Mouse (Mus musculus) forelimb bud, embryonic 11.5 days (tissue): ENCODE data around the gene Tgif2.
"Not testable (repeated sequence)": the region's sequence is repeated elsewhere in the genome, so short reads cannot be mapped to it uniquely, and the experiment has no call there.

Source experiments
- DNase-seq: peaks from one replicate; pipeline ENCODE4 v3.0.0-alpha.2; 2012; ENCODE audit warnings: low read depth, low spot score

Tgif2 gene

GRCm38 (mm10) chr2:156839319-156840191 is at the start of gene Tgif2:
Tgif2 (plus strand) TSS chr2:156840007.
- peak; percentile 97 for DNase-seq

GRCm38 (mm10) chr2:156798516-156798915 is 41.3 kb upstream of the Tgif2 start:
- no peak for DNase-seq

- DNase-seq = no peak
Measured at GRCm38 (mm10) chr2:156801045-156801444, 38.8 kb upstream of the Tgif2 start.

GRCm38 (mm10) chr2:156802116-156802515 is 37.7 kb upstream of the Tgif2 start:
- DNase-seq = not testable (repeated sequence)

GRCm38 (mm10) chr2:156803698-156804372 is 36.0 kb upstream of the Tgif2 start:
- DNase-seq = no peak

GRCm38 (mm10) chr2:156804589-156804988 is 35.2 kb upstream of the Tgif2 start:
- no peak for DNase-seq

- DNase-seq = no peak
Measured at GRCm38 (mm10) chr2:156806886-156807285, 32.9 kb upstream of the Tgif2 start.

- DNase-seq = peak; percentile 80
Measured at GRCm38 (mm10) chr2:156809579-156809978, 30.2 kb upstream of the Tgif2 start.

GRCm38 (mm10) chr2:156810716-156811115 is 29.1 kb upstream of the Tgif2 start:
- DNase-seq = no peak

- DNase-seq = no peak
Measured at GRCm38 (mm10) chr2:156811556-156811955, 28.3 kb upstream of the Tgif2 start.

- peak; percentile 34 for DNase-seq
Measured at GRCm38 (mm10) chr2:156814344-156814801, 25.4 kb upstream of the Tgif2 start.

- no peak for DNase-seq
Measured at GRCm38 (mm10) chr2:156814893-156815292, 24.9 kb upstream of the Tgif2 start.

GRCm38 (mm10) chr2:156815412-156815811 is 24.4 kb upstream of the Tgif2 start:
- no peak for DNase-seq

GRCm38 (mm10) chr2:156816116-156816515 is 23.7 kb upstream of the Tgif2 start:
- no peak for DNase-seq

GRCm38 (mm10) chr2:156825128-156825527 is 14.7 kb upstream of the Tgif2 start:
- DNase-seq = not testable (repeated sequence)

GRCm38 (mm10) chr2:156834336-156834735 is 5.5 kb upstream of the Tgif2 start:
- DNase-seq = no peak

GRCm38 (mm10) chr2:156838839-156839238 is 968 bp upstream of the Tgif2 start:
- no peak for DNase-seq

- peak; percentile 65 for DNase-seq
Measured at GRCm38 (mm10) chr2:156840301-156841027, 657 bp downstream of the Tgif2 start.

- DNase-seq = peak; percentile 63
Measured at GRCm38 (mm10) chr2:156841028-156841840, 1.4 kb downstream of the Tgif2 start.

- DNase-seq = no peak
Measured at GRCm38 (mm10) chr2:156841841-156842706, 2.3 kb downstream of the Tgif2 start.
